Mouse (Mus musculus) lung, adult 10 weeks (tissue): Measurements from ENCODE around the gene Samd8. TPM values are rescaled to one million over a fixed set of nuclear protein-coding genes. Genes with fewer than 3 reads are reported as not detected.

Source experiments
- polyA plus RNA-seq: library from polyadenylated mRNA; stranded (reverse); fragments of 350-450 nt; fragmentation: Illumina TruSeq; extraction: RNeasy Lipid Tissue Mini Kit (QIAGEN cat#74804); gene quantifications from one replicate; pipeline ENCODE4 v1.2.3, GENCODE M21; 2014; ENCODE audit warnings: low read depth, low replicate concordance; ENCODE audit not compliant: insufficient read depth

Samd8 gene
- 5.0 TPM for polyA plus RNA-seq

DNA sequence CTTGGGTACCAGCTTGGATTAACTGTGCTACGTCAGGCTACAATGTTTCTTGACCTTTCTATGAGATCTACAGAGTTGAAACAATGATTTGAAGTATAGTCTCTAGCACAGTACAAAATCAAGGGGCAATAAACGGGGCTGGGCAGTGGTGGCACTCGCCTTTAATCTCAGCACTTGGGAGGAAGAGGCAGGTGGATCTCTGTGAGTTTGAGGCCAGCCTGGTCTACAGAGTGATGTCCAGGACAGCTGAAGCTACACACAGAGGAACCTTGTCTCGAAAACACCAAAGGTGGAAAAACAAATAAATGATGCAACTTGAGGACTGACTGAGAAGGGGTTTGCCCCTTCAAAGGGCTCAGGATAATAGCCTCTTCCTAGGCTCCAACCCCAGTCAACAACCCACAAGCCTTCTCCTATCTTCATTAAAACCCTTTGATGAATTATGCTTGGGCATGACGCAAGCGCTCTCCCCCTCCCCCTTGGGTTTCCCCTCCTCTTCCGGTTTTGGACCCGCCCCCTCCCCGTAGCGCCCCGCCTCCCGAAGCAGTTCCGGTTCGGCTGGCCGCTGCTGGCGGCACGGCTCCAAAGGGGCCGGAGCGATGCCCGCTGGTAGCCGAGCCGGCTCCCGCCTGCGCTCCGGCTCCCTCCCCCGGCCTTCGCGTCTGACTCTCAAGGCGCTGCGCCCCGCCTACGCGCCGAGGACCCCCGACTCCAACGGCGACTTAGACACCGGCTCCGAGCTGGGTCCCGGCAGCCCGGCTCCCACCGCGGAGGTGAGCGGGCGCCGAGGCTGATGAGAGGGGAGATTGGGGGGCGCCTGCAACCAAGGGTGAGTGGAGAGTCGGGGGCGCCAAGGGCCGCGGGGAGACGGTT, at the start of gene Samd8:
Gene Samd8, plus strand, starts transcription at position 524 of the 873 bp plus-strand sequence.

DNA sequence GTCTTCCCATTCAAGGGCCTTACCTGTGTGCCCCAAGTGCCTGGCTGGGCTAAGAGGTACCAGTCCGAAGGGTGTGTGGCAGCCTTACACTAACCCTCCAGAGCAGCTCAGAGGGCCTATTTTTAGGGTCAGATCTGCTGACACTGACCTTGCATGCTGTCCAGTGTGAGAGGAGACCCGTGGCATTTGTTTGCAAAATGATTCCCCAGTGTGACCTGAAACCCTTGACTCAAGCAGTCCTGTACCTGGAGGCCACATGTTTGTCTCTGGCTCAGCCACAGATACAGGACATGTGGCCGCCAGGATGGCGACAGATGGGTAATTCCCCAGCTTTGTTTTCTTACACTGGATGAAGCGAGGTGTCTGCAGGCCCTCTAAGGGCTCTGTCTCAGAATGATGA, 35.8 kb upstream of the Samd8 start, which contains the start of gene Dupd1:
Gene Dupd1, minus strand, starts transcription at position 91 of the 400 bp plus-strand sequence.

DNA sequence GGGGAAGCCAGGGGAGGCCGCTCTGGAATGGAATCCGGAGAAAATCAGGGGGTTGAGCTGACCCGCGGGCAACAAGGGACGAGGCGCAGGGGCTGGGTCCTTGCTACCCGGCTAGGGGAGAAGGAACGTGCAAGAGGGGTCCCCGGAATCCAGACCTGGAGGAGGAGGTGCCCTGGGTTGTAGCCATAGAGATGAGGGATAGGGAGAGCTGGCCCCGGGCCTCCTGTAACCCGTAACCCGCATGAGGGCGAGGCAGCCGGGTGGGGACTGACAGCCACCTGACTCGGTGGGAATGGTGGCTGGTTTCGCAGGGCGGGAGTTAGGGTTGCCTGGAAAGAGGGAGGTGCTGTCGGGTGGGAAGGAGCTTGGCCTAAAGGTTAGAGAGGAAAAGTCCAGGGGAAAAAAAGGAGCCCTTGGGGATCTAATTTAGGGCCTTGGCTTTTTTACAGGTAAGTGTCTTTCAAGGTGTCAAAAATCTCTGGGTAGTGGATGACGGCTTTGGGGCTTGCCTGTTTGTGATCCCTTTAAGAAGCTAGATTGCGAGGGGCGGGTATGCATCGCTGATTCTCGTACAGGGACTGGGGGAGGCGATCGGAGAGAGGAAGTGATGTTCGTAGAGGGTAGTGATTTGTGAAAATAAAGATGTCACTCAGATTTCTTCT, 681 bp downstream of the Samd8 start, which contains the start of gene Dusp13:
Gene Dusp13, minus strand, starts transcription at position 301 of the 662 bp plus-strand sequence.

DNA sequence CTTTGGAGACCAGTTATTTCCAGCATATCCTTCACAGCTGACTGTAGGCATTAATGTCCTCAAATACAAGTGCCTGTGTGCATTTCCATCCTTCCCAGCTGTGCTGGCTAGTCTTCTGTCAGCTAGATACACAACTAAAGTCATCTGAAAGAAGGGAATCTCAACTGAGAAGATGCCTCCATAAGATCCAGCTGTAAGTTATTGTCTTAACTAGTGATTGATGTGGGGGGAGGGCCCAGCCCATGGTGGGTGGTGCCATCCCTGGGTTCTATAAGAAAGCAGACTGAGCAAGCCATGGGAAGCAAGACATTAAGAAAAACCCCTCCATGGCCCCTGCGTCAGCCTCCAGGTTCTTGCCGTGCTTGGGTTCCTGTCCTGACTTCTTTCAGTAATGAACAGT, 74.6 kb downstream of the Samd8 start, which contains the start of gene Vdac2:
Gene Vdac2, plus strand, starts transcription at position 301 of the 400 bp plus-strand sequence.

Other genes starting within 250 kb of the Samd8 start
- gene Dupd1, start 36.0 kb upstream of the Samd8 start, polyA plus RNA-seq = not detected
- gene Dusp13, start 650 bp downstream of the Samd8 start, polyA plus RNA-seq = not detected
- gene Vdac2, start 74.7 kb downstream of the Samd8 start, polyA plus RNA-seq = 126 TPM
- 14.8 TPM for gene Comtd1, start 98.4 kb downstream of the Samd8 start, polyA plus RNA-seq
- 13.0 TPM for gene Zfp503, start 239.1 kb downstream of the Samd8 start, polyA plus RNA-seq